Mouse (Mus musculus): ENCODE measurements at regions not wholly inside any gene's neighbourhood (a gene's known extent, or its start where the extent isn't known, plus 50 kb on each side); places are given as distances from the start of the nearest gene placed in this dataset. TPM values are rescaled to one million over a fixed set of nuclear protein-coding genes. Genes with fewer than 3 reads are reported as not detected.

Small RNA genes lying in the stretch of these regions (microRNA-seq; reads per million reads assigned to microRNA genes)
- not detected for gene Gm25649
